Mouse (Mus musculus): ENCODE data around the gene Bahd1.

GRCm38 (mm10) chr2:118851756-118852155, 48.4 kb upstream of the Bahd1 start:
- TF ChIP-seq POLR2A (IDR thresholded peaks at IDR 0.05; ENCODE audit: extremely low read depth, insufficient read depth, low read length) = no peak
- TF ChIP-seq CTCF (IDR thresholded peaks at IDR 0.05; ENCODE audit: extremely low read depth, insufficient read depth, low read length) = no peak

Measured in cortical plate, adult 2 months (tissue).